Mouse (Mus musculus) spleen, adult 2 months (tissue): ENCODE data around the gene Plekhm1. TPM values are rescaled to one million over a fixed set of nuclear protein-coding genes. Genes with fewer than 3 reads are reported as not detected.

Source experiments
- DNase-seq, 2 experiments: peaks; one replicate each; pipeline versions ENCODE4 v3.0.0 to v3.0.0-alpha.2; 2012 to 2021; ENCODE audit warnings: low spot score in 2 of 2, low read depth in 1 of 2
- H3K27ac ChIP-seq: fragments of 200-500 bp; 2 replicates; pipeline ENCODE4 v1.5.1; 2012; ENCODE audit warnings: low read length, inconsistent platforms; ENCODE audit not compliant: insufficient read depth
- H3K27me3 ChIP-seq: fragments of 200-500 bp; 2 replicates; pipeline ENCODE4 v1.6.1; 2012; ENCODE audit warnings: mild to moderate bottlenecking, moderate library complexity, low read length, inconsistent platforms; ENCODE audit not compliant: control insufficient read depth, insufficient read depth
- H3K36me3 ChIP-seq: fragments of 200-500 bp; 2 replicates; pipeline ENCODE4 v1.6.1; 2012; ENCODE audit warnings: mild to moderate bottlenecking, low read length, inconsistent platforms; ENCODE audit not compliant: control insufficient read depth, insufficient read depth
- H3K4me1 ChIP-seq: fragments of 200-500 bp; 2 replicates; pipeline ENCODE4 v1.6.1; 2011; ENCODE audit warnings: inconsistent platforms; ENCODE audit not compliant: control insufficient read depth, insufficient read depth, insufficient read length
- H3K4me3 ChIP-seq: fragments of 200-500 bp; 2 replicates; pipeline ENCODE4 v1.5.1; 2011; ENCODE audit warnings: mild to moderate bottlenecking, inconsistent platforms; ENCODE audit not compliant: insufficient read depth, insufficient read length; ENCODE audit errors: extremely low read depth
- CTCF ChIP-seq: fragments of 200-500 bp; IDR thresholded peaks from 2 replicates; pipeline ENCODE4 v1.5.1; 2011; ENCODE audit warnings: mild to moderate bottlenecking, inconsistent platforms; ENCODE audit not compliant: insufficient read depth, insufficient read length, insufficient replicate concordance; ENCODE audit errors: extremely low read depth
- POLR2A ChIP-seq: fragments of 200-500 bp; IDR thresholded peaks from 2 replicates; pipeline ENCODE4 v1.6.1; 2011; ENCODE audit warnings: low read depth, low read length, inconsistent platforms
- WGBS: fragments of 180-500 bp; shearing (Covaris S2); methylation state at CpG from one replicate; pipeline ENCODE4 v1.1.7; 2018; 5-methylcytosine and 5-hydroxymethylcytosine counted together
- polyA plus RNA-seq: library from polyadenylated mRNA; depleted of rRNA; stranded (reverse); fragments of >200 nt; gene quantifications from 2 replicates; pipeline ENCODE4 v1.2.3, GENCODE M21; 2012

The Plekhm1 gene
- polyA plus RNA-seq, 1 experiment = 26.8 TPM

DNA sequence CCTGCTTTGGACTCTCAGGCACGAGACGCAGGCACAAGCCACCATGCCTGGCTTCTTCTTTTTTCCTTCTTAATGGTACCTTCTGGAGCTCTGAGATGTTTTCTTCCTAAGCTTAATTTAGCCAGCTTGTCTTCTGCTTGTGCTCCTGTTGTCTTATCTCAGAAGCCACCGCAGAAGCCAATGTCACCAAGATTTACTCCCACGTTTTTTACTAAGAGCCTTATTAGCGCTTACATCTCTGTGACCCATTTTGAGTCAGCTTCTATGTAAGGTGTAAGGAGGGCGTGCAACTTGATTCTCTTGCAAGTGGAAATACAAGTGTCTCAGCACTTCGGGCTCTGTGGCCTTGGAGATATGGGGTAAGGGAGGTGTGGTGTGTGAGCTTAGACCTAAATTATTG is 31.0 kb downstream of the Plekhm1 start:
- Histone ChIP-seq H3K4me1 (peaks cover 12% of the 10 kb centered on the region; the same call in 1 of the 2 replicates), H3K27ac (no peak overlapping the region), H3K4me3 (no peak overlapping the region), H3K27me3 (no peaks in the 10 kb centered on the region), H3K36me3 (peaks cover 32% of the 10 kb centered on the region)
- WGBS = 79% methylated on average over 7 of the region's 7 CpGs
- no peak for DNase-seq
- no peak for TF ChIP-seq POLR2A

DNA sequence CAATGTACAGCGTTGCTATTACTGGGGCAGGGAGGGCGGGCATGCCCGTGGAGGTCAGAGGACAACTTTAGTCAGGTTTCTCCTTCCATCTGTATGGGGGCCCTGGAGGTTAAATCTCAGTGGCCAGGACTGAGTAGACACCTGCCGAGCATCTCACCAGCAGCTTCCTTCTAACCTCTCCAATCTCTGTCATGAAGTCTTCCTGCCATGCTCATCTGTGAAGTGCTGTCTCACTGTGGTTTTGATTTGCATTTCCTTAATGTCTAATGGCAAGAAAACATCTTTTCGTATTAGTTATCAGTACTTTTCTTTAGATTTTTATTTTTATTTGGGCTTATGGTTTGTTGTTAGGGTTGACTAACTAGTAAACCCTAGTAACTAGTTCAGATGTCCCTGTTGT is 32.0 kb downstream of the Plekhm1 start:
- 60% methylated on average over 5 of the region's 5 CpGs for WGBS
- no peak for DNase-seq
- Histone ChIP-seq H3K4me1 (peaks cover 22% of the 10 kb centered on the region; the same call in 1 of the 2 replicates), H3K4me3 (no peak overlapping the region), H3K27me3 (no peaks in the 10 kb centered on the region), H3K36me3 (peaks cover 35% of the 10 kb centered on the region), H3K27ac (no peak overlapping the region)
- TF ChIP-seq CTCF (no peak), POLR2A (no peak)

- no peak for DNase-seq
- WGBS = 92% methylated on average over 6 of the region's 6 CpGs
- no peak overlapping the region for H3K4me3 ChIP-seq
- H3K36me3 ChIP-seq = peaks cover 33% of the 10 kb centered on the region
- no peaks in the 10 kb centered on the region for H3K27me3 ChIP-seq
- no peak overlapping the region for H3K27ac ChIP-seq
- TF ChIP-seq CTCF (no peak), POLR2A (no peak)
- peaks cover 39% of the 10 kb centered on the region for H3K4me1 ChIP-seq
Measured at GRCm38 (mm10) chr11:103378341-103378740, 34.1 kb downstream of the Plekhm1 start.

DNA sequence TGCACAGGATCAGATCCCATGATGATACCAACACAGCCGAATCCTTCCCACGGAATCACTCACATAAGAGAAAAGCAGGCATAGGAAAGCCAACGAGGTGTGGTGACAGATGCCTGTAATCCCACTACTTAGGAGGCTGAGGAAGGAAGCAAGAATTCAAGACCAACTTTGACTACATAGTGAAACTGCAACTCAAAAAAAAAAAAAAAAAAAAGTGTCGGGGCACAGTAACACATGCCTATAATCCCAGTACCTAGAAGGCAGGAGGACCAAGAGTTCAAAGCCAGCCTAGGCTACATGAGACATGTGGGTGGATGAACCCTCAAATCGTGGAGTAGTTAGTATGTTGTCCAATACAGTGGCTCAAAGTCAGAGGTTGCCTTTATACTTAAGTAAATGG is 36.7 kb downstream of the Plekhm1 start:
- TF ChIP-seq CTCF (no peak), POLR2A (no peak)
- DNase-seq = no peak
- peaks cover 43% of the 10 kb centered on the region for H3K4me1 ChIP-seq
- no peak overlapping the region for H3K4me3 ChIP-seq
- peaks cover 38% of the 10 kb centered on the region for H3K36me3 ChIP-seq
- no peak overlapping the region for H3K27ac ChIP-seq
- H3K27me3 ChIP-seq = no peaks in the 10 kb centered on the region
- WGBS = 47% methylated on average over 5 of the region's 5 CpGs

DNA sequence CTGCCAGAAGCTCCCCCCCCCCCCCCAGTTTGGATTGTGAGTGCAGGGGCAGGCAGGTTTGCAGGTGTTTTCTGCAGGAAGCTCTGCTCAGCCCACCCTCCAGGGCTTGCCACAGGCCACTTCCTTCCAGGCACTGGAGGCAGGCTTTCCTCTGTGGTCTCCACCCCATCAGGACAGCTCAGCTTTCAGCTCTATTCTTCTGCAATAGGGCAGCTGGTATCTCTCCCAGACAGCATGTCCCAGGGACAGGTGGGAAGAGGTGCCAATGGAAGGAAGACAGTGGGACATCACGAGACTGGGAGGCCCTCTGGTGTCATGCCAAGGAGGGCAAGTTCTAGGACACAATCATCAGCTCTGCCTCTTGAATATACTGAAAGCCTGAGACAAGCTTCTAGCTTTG is 37.2 kb downstream of the Plekhm1 start:
- H3K36me3 ChIP-seq = peaks cover 40% of the 10 kb centered on the region
- 17% methylated on average over 1 of the region's 1 CpGs for WGBS
- peak in 1 of 2 experiments; percentile 57 for DNase-seq
- H3K4me1 ChIP-seq = peaks cover 47% of the 10 kb centered on the region
- TF ChIP-seq POLR2A (no peak), CTCF (no peak)
- no peaks in the 10 kb centered on the region for H3K27me3 ChIP-seq
- no peak overlapping the region for H3K4me3 ChIP-seq
- 0 out of 2 replicates have a peak overlapping the region, but pooled peaks have one; percentile 57 for H3K27ac ChIP-seq

GRCm38 (mm10) chr11:103373922-103374321 is 38.6 kb downstream of the Plekhm1 start:
- WGBS = 44% methylated on average over 9 of the region's 9 CpGs
- Histone ChIP-seq H3K36me3 (peaks cover 35% of the 10 kb centered on the region), H3K4me3 (peak overlapping the region; percentile 40; the same call in 1 of the 2 replicates), H3K4me1 (peaks cover 53% of the 10 kb centered on the region), H3K27me3 (no peaks in the 10 kb centered on the region), H3K27ac (peak overlapping the region; percentile 57)
- peak in 1 of 2 experiments; percentile 31 for DNase-seq
- TF ChIP-seq CTCF = no peak
- no peak for TF ChIP-seq POLR2A

DNA sequence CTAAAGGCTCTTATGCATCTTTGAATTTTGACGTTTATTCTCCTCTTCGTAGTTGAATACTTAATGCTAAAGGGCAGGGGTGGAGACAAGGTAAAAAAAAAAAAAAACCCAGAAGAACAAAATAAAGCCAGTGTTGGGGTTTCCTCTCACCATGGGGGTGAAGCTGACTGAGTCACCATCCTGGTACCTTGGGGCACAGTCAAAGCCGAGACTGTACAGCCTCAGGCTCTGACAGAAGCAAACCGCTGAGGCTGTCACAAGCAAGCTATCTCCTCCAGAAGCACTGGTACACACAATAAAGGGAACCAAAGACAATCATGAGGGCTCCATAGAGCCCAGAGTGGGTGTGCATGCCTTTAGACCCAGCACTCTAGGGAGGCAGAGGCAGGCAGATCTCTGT is 39.9 kb downstream of the Plekhm1 start:
- no peak overlapping the region for H3K4me3 ChIP-seq
- no peak for DNase-seq
- 34% methylated on average over 4 of the region's 4 CpGs for WGBS
- no peaks in the 10 kb centered on the region for H3K27me3 ChIP-seq
- H3K27ac ChIP-seq = peak overlapping the region; percentile 41; the same call in 1 of the 2 replicates
- TF ChIP-seq POLR2A (no peak), CTCF (no peak)
- H3K36me3 ChIP-seq = peaks cover 34% of the 10 kb centered on the region
- peaks cover 53% of the 10 kb centered on the region for H3K4me1 ChIP-seq

DNA sequence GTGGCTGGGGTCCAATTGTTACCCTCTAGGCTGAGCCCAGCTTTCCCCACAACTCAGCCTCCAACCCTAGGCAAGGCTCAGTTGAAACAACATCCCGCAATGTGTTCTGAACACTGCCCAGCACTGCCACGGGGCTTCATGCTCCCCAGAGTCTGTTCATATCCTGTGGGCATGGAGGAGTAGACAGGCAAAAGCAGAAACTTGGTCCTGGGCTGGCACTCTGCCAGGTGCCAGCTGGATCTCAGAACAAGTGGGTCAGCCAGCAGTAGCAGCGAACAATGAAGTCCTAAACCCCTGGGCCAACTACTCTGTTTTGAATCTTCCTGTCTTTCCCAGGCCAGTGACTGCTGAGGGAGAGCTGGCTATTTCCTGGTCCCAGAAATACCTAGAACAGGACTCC is 40.4 kb downstream of the Plekhm1 start:
- H3K36me3 ChIP-seq = peaks cover 30% of the 10 kb centered on the region
- peaks cover 53% of the 10 kb centered on the region for H3K4me1 ChIP-seq
- 31% methylated on average over 3 of the region's 3 CpGs for WGBS
- TF ChIP-seq POLR2A = no peak
- TF ChIP-seq CTCF = no peak
- no peak overlapping the region for H3K4me3 ChIP-seq
- peak in 1 of 2 experiments; percentile 42 for DNase-seq
- peak overlapping the region; percentile 57 for H3K27ac ChIP-seq
- H3K27me3 ChIP-seq = no peaks in the 10 kb centered on the region
